Mouse (Mus musculus): ENCODE results near the gene Bex6. TPM values are rescaled to one million over a fixed set of nuclear protein-coding genes. Genes with fewer than 3 reads are reported as not detected.

The Bex6 gene
- polyA plus RNA-seq, 1 experiment from 2014 or later, result not detected

DNA sequence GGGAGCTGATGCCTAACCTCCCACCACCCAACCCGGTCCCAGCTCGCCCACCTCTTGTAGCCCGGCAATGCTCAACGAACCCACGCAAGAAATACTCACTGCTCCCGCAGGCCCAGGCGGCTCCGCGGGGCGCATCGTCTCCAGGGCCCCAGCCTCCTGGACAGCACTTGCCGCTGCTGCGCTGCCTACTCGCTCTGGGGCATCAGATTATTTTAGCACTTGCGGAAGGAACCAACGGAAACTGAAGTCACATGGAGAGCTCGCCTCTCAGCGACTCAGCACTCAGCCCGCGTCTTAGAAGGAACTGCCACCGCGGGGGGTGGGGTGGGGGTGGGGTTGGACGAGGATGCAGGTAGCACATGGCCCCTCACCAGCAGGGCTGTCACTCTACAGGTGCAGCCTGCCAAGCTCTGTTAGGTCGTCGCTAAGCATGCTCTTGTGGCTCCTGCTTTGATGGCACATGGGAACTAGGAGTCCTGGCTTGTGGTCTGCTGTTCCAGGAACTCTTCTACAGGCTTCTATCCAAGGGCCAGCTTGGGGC is 14.3 kb upstream of the Bex6 start, which contains the start of gene Nrros:
Gene Nrros (minus strand): TSS at position 314 of the 541 bp plus-strand sequence.
- 2% methylated on average over 25 of the region's 25 CpGs for WGBS
- peak within 1 kb of the TSS; percentile 74 for H3K4me2 ChIP-seq (replicated peaks; ENCODE audit: low read depth, low read length)
- ATAC-seq (ENCODE audit: low FRiP score, low TSS enrichment), result peak; percentile 47; the same call in 1 of the 2 replicates

DNA sequence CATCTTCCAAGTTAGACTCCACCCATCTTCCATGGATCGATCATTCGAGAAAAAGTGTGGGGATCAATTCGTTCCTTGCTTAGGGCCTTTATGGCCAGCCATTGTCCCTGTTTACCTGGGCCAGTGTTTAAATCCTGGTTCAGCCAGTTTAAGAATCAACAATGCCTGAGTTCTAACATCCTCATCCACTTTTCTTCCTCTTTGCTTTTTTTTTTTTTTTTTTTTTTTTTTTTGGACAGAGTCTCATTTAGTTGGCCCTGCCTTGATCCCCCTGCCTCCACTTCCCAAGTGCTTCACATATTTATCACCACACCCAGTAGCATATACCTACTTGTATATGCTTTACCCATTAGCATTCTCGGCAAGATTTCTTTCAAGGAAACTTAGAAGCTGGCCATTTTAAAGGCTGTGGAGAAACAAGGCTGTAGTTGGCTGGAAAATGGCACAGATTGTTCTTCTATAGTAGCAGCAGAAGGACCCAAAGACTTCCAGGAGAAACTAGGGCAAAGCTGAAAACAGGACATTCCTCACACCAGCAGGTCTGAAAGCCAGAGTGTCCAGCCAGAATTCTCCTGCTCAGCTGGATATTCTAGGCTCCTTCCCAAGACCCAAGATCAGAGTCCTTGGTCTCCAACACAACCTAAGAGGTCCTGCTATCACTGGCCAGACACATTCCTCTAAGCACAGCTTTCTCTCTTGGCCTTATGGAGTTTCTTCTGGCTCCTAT is 11.6 kb upstream of the Bex6 start:
- no peak for ATAC-seq (ENCODE audit: low FRiP score, low TSS enrichment)
- Histone ChIP-seq H3K4me3 (ENCODE audit: low read length) (no peak overlapping the region), H3K4me1 (ENCODE audit: control insufficient read depth, insufficient read depth, low read length) (0 out of 2 replicates have a peak, but pooled peaks cover 12% of the 10 kb centered on the region), H3K9ac (ENCODE audit: low read depth, low read length) (no peak overlapping the region), H3K9me3 (ENCODE audit: control insufficient read depth, low read length) (no peaks in the 10 kb centered on the region), H3K36me3 (ENCODE audit: control insufficient read depth, insufficient read depth, low read length) (no peaks in the 10 kb centered on the region), H3K27me3 (ENCODE audit: control insufficient read depth, insufficient read depth, low read length) (no peaks in the 10 kb centered on the region), H3K4me2 (replicated peaks; ENCODE audit: low read depth, low read length) (no peak overlapping the region), H3K27ac (ENCODE audit: low read depth, low read length) (no peak overlapping the region)
- 89% methylated on average over 4 of the region's 4 CpGs for WGBS

More for the DNA sequence above, 14.3 kb upstream of the Bex6 start, which contains the start of gene Nrros:
- peak within 1 kb of the TSS; percentile 17; the same call in 1 of the 2 replicates for H3K27ac ChIP-seq (ENCODE audit: low read depth, low read length)
- no peaks in the 10 kb centered on the region for H3K36me3 ChIP-seq (ENCODE audit: control insufficient read depth, insufficient read depth, low read length)
- no peaks in the 10 kb centered on the region for H3K9me3 ChIP-seq (ENCODE audit: control insufficient read depth, low read length)
- H3K4me3 ChIP-seq (ENCODE audit: low read length), result peak within 1 kb of the TSS; percentile 43
- peak within 1 kb of the TSS; percentile 58 for H3K9ac ChIP-seq (ENCODE audit: low read depth, low read length)
- no peaks in the 10 kb centered on the region for H3K27me3 ChIP-seq (ENCODE audit: control insufficient read depth, insufficient read depth, low read length)
- H3K4me1 ChIP-seq (ENCODE audit: control insufficient read depth, insufficient read depth, low read length), result 0 out of 2 replicates have a peak, but pooled peaks cover 12% of the 10 kb centered on the region

DNA sequence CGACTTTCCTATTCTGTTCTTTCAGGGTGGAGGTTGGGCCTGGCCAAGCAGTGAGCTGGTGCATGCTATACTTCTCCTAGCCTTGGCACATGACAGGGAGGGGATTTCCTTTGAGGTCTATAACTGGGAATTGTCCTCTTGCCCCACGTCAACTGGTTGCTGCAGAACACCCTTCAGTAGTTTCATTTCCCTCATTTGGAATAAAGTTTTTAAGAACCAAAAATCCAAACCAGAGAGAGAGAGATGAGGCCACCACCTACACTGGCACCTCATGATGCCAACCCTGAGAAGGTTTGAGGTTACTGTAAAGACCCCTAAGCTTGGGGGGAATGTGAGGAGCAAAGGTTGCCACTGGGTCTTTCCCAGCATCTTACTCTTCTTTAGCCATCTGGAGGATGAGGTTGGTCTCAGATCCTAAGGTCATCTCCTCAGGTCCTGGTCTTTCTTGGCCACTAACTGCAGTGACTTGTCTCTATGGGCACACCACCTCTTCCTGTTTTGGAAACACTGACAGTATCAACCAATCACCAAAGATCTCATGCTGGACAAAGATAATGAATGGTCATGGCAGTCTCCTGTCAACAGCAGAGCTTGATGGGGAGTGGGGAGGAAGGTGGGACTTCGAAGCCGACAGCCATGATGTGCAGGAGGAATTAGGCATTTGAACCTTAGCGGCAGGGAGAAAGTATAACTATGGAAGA is 8.4 kb upstream of the Bex6 start:
- WGBS, result 86% methylated on average over 5 of the region's 5 CpGs
- H3K4me3 ChIP-seq (ENCODE audit: low read length), result no peak overlapping the region
- no peaks in the 10 kb centered on the region for H3K9me3 ChIP-seq (ENCODE audit: control insufficient read depth, low read length)
- peaks cover 5% of the 10 kb centered on the region; the same call in 1 of the 2 replicates for H3K4me1 ChIP-seq (ENCODE audit: control insufficient read depth, insufficient read depth, low read length)
- ATAC-seq (ENCODE audit: low FRiP score, low TSS enrichment), result no peak
- no peaks in the 10 kb centered on the region for H3K27me3 ChIP-seq (ENCODE audit: control insufficient read depth, insufficient read depth, low read length)
- H3K36me3 ChIP-seq (ENCODE audit: control insufficient read depth, insufficient read depth, low read length), result no peaks in the 10 kb centered on the region
- no peak overlapping the region for H3K9ac ChIP-seq (ENCODE audit: low read depth, low read length)
- no peak overlapping the region for H3K27ac ChIP-seq (ENCODE audit: low read depth, low read length)
- H3K4me2 ChIP-seq (replicated peaks; ENCODE audit: low read depth, low read length), result no peak overlapping the region

DNA sequence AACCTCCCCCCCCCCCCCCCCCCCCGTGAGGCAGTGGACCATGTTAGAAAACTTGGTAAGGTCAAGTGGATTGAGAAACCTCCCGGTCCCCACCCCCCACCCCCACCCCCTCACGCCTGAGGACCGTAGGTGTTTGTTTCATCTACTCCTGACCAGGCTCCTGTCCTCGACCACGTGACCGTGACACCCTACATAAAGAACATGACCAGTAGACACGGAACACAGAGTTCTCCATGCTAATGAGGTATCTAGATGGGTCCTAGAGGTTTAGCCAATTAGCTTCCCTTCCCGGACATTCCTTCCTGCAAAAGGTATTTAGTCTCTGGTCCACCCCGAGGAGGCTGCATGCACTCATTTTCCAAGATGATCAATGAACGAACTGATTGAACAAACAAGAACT is 6.2 kb upstream of the Bex6 start:
- Histone ChIP-seq H3K4me2 (replicated peaks; ENCODE audit: low read depth, low read length) (no peak overlapping the region), H3K9ac (ENCODE audit: low read depth, low read length) (no peak overlapping the region)
- ATAC-seq (ENCODE audit: low FRiP score, low TSS enrichment), result 0 out of 2 replicates have a peak, but pooled peaks have one; percentile 61

DNA sequence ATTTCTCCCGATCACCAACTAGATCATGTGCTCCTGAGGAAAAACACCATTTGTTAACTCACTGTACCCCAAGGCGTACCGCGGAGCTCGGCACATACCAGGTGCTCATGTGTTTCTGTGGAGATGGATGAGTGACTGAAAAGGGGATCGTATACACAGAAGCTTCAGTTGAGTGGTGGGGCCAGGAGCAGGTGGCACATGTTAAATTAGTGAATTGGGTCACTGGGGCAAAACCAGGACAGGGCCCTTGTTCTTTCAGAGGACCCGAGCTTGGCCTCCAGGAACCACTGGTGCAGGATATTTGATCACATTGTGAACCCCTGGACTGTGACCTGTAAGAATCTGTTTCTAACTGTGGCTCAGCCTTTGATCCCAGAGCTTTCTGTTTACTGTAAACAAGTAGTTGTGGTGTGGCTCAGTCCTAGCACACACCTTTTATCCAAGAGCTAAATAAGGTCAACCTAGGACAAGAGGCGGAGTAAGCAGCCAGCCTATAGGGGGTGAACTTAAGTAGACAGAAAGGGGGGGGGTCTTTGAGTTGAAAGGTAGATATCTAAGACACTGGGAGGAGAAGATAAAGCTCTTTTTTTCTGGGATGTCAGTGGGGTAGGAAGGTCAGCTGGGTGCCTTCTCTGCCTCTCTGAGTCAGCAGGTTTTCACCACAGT is 5.2 kb upstream of the Bex6 start:
- Histone ChIP-seq H3K27ac (ENCODE audit: low read depth, low read length) (no peak overlapping the region), H3K4me2 (replicated peaks; ENCODE audit: low read depth, low read length) (no peak overlapping the region), H3K27me3 (ENCODE audit: control insufficient read depth, insufficient read depth, low read length) (no peaks in the 10 kb centered on the region), H3K9me3 (ENCODE audit: control insufficient read depth, low read length) (no peaks in the 10 kb centered on the region), H3K4me3 (ENCODE audit: low read length) (no peak overlapping the region), H3K9ac (ENCODE audit: low read depth, low read length) (no peak overlapping the region), H3K36me3 (ENCODE audit: control insufficient read depth, insufficient read depth, low read length) (no peaks in the 10 kb centered on the region), H3K4me1 (ENCODE audit: control insufficient read depth, insufficient read depth, low read length) (peaks cover 12% of the 10 kb centered on the region)
- ATAC-seq (ENCODE audit: low FRiP score, low TSS enrichment), result peak; percentile 30; the same call in 1 of the 2 replicates
- 55% methylated on average over 8 of the region's 8 CpGs for WGBS

More for the DNA sequence above, 6.2 kb upstream of the Bex6 start:
- peaks cover 12% of the 10 kb centered on the region for H3K4me1 ChIP-seq (ENCODE audit: control insufficient read depth, insufficient read depth, low read length)
- no peak overlapping the region for H3K4me3 ChIP-seq (ENCODE audit: low read length)
- no peak overlapping the region for H3K27ac ChIP-seq (ENCODE audit: low read depth, low read length)
- no peaks in the 10 kb centered on the region for H3K36me3 ChIP-seq (ENCODE audit: control insufficient read depth, insufficient read depth, low read length)
- H3K27me3 ChIP-seq (ENCODE audit: control insufficient read depth, insufficient read depth, low read length), result no peaks in the 10 kb centered on the region
- 53% methylated on average over 11 of the region's 11 CpGs for WGBS
- H3K9me3 ChIP-seq (ENCODE audit: control insufficient read depth, low read length), result no peaks in the 10 kb centered on the region

DNA sequence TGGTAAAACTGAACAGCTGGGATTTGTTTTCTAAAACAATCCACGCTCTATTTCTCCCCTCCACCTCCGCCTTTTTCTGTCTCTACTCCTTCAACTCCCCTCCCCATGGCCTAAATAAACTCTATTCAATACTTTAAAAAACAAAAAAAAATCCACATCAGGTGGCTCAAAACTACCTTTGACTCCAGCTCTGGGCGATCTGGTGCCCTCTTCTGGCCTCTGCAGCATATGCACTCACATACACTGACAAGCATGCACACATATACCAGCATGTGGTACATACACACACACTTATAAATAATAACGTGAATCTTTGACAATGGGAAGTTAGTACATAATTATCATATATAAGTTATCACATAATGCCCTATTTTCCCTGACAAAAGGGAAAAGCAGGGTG is 4.6 kb upstream of the Bex6 start:
- ATAC-seq (ENCODE audit: low FRiP score, low TSS enrichment), result no peak
- H3K4me1 ChIP-seq (ENCODE audit: control insufficient read depth, insufficient read depth, low read length), result peaks cover 12% of the 10 kb centered on the region
- H3K9me3 ChIP-seq (ENCODE audit: control insufficient read depth, low read length), result no peaks in the 10 kb centered on the region
- H3K27me3 ChIP-seq (ENCODE audit: control insufficient read depth, insufficient read depth, low read length), result no peaks in the 10 kb centered on the region
- no peak overlapping the region for H3K27ac ChIP-seq (ENCODE audit: low read depth, low read length)
- no peaks in the 10 kb centered on the region for H3K36me3 ChIP-seq (ENCODE audit: control insufficient read depth, insufficient read depth, low read length)
- 74% methylated on average over 4 of the region's 4 CpGs for WGBS
- H3K4me3 ChIP-seq (ENCODE audit: low read length), result no peak overlapping the region
- H3K4me2 ChIP-seq (replicated peaks; ENCODE audit: low read depth, low read length), result no peak overlapping the region
- no peak overlapping the region for H3K9ac ChIP-seq (ENCODE audit: low read depth, low read length)

DNA sequence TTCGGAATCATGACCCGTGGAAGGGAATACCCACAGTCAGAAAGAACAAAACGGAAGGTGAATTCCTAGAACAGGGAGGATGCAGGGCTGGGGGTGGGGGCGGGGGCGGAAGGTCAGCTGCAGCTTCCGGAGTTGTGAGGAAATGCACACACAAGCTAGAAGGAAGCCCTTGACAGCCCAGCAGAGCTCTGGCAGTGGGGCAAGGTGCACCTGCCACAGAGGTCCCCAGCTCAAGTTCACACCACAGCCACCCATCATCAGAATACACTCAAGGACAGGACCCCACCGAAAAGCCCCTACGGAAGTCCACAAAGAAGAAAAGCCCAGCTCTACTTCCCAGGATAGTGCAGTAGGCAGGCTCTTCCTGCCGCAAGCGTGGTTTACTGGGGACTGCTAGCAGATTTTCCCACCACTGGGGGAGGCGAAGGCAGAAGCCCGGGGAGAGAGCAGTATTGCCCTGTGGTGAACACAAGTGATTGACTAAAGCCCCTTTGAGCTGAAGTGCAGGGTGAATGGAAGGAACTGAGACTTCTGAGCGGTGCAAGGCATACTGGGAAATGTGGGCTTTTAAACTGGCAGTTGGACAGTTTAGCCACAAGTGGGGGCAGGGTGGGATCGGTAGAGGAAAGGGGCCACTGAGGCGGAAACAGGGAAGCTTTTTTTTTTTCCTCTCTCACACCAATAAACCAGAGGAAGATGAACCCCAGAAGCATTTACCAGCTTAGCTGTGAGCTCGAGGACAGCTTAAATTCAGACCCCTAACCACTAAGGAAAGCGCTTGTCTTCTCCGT is 2.5 kb upstream of the Bex6 start:
- ATAC-seq (ENCODE audit: low FRiP score, low TSS enrichment), result no peak
- no peak overlapping the region for H3K4me3 ChIP-seq (ENCODE audit: low read length)
- no peaks in the 10 kb centered on the region for H3K27me3 ChIP-seq (ENCODE audit: control insufficient read depth, insufficient read depth, low read length)
- H3K9me3 ChIP-seq (ENCODE audit: control insufficient read depth, low read length), result no peaks in the 10 kb centered on the region
- peak overlapping the region; percentile 43; the same call in 1 of the 2 replicates for H3K27ac ChIP-seq (ENCODE audit: low read depth, low read length)
- 46% methylated on average over 18 of the region's 18 CpGs for WGBS
- peak overlapping the region; percentile 20; the same call in 1 of the 2 replicates for H3K4me2 ChIP-seq (replicated peaks; ENCODE audit: low read depth, low read length)
- H3K9ac ChIP-seq (ENCODE audit: low read depth, low read length), result no peak overlapping the region
- no peaks in the 10 kb centered on the region for H3K36me3 ChIP-seq (ENCODE audit: control insufficient read depth, insufficient read depth, low read length)
- peaks cover 12% of the 10 kb centered on the region for H3K4me1 ChIP-seq (ENCODE audit: control insufficient read depth, insufficient read depth, low read length)

DNA sequence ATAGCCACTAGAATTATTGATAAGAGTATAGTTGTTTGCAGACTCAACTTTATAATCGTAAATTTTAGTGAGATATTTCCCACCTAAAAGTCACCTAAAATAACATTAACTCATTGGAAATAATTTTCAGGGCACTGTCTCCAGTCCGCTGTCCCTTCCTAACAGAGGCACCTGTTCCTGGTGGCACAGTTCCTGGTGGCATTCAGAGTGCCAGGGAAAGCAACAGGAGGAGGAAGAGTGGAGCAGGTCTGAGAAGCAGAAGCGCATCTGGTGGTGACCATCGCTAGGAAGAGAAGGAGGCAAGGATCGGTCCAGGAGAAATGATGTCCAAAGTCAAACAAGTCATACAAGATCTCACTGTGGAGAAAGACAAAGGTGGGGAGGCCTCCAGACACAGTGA is 6.4 kb downstream of the Bex6 start:
- no peak overlapping the region for H3K4me3 ChIP-seq (ENCODE audit: low read length)
- no peaks in the 10 kb centered on the region for H3K4me1 ChIP-seq (ENCODE audit: control insufficient read depth, insufficient read depth, low read length)
- H3K9me3 ChIP-seq (ENCODE audit: control insufficient read depth, low read length), result no peaks in the 10 kb centered on the region
- no peak overlapping the region for H3K9ac ChIP-seq (ENCODE audit: low read depth, low read length)
- H3K27me3 ChIP-seq (ENCODE audit: control insufficient read depth, insufficient read depth, low read length), result no peaks in the 10 kb centered on the region
- no peak overlapping the region for H3K27ac ChIP-seq (ENCODE audit: low read depth, low read length)
- no peak overlapping the region for H3K4me2 ChIP-seq (replicated peaks; ENCODE audit: low read depth, low read length)
- WGBS, result 92% methylated on average over 5 of the region's 5 CpGs
- no peaks in the 10 kb centered on the region for H3K36me3 ChIP-seq (ENCODE audit: control insufficient read depth, insufficient read depth, low read length)
- no peak for ATAC-seq (ENCODE audit: low FRiP score, low TSS enrichment)
